In genomic region chr6:119572296-119572695, GRCm38 (mm10) we compare ENCODE assay signal across 14 mouse cellular contexts. TPM values are rescaled to one million over a fixed set of nuclear protein-coding genes. Genes with fewer than 3 reads are reported as not detected.
A peak's percentile ranks its signal among the peaks of the same experiment; 100 is the strongest.
DNase-seq lines count a peak whose midpoint lies in the region; ATAC-seq and TF ChIP-seq lines count a peak whose summit lies in the region.
"Had no signal": no experiment of that assay in that cellular context is flagged by ENCODE, and none has a peak within 500 bp of the region (broad histone marks: within the 10 kb centered on the region; RNA-seq: fewer than 3 reads in every experiment).

No protein-coding gene starts in this region.

- 51% methylated on average over 7 of the region's 7 CpGs for WGBS in lung, postnatal 0 days
- 55% methylated on average over 7 of the region's 7 CpGs for WGBS in heart, embryonic 11.5 days (ENCODE audit: insufficient replicate concordance)
- WGBS in stomach, postnatal 0 days: 59% methylated on average over 7 of the region's 7 CpGs
- WGBS in liver, postnatal 0 days (ENCODE audit: insufficient replicate concordance): 77% methylated on average over 7 of the region's 7 CpGs

- H3K4me2 ChIP-seq in lung, postnatal 0 days (replicated peaks; ENCODE audit: low read depth, low read length): no peak overlapping the region
- no peak overlapping the region for H3K4me2 ChIP-seq in heart, embryonic 11.5 days
- no peak overlapping the region for H3K4me2 ChIP-seq in stomach, postnatal 0 days (replicated peaks; ENCODE audit: low read depth)
- H3K4me2 ChIP-seq in liver, postnatal 0 days (ENCODE audit: low read depth, low read length): no peak overlapping the region
- H3K4me2 ChIP-seq: embryonic facial prominence, embryonic 15.5 days; stomach, embryonic 15.5 days had no signal

- H3K27ac ChIP-seq in lung, postnatal 0 days (ENCODE audit: low read length): no peak overlapping the region
- H3K27ac ChIP-seq in heart, embryonic 11.5 days (ENCODE audit: low read depth, low read length): no peak overlapping the region
- no peak overlapping the region for H3K27ac ChIP-seq in stomach, postnatal 0 days (replicated peaks)
- H3K27ac ChIP-seq in liver, postnatal 0 days (ENCODE audit: low read depth): no peak overlapping the region
- H3K27ac ChIP-seq: embryonic facial prominence, embryonic 15.5 days; hindbrain, embryonic 10.5 days; left cerebral cortex, adult 2 months; stomach, embryonic 15.5 days had no signal

- H3K9me3 ChIP-seq in lung, postnatal 0 days (ENCODE audit: low read length): no peaks in the 10 kb centered on the region
- no peaks in the 10 kb centered on the region for H3K9me3 ChIP-seq in heart, embryonic 11.5 days (replicated peaks; ENCODE audit: control insufficient read depth, low read length)
- H3K9me3 ChIP-seq in stomach, postnatal 0 days (ENCODE audit: control insufficient read depth, low read length): no peaks in the 10 kb centered on the region
- no peaks in the 10 kb centered on the region for H3K9me3 ChIP-seq in liver, postnatal 0 days (ENCODE audit: low read length)
- H3K9me3 ChIP-seq: embryonic facial prominence, embryonic 15.5 days; hindbrain, embryonic 10.5 days; stomach, embryonic 15.5 days had no signal

- TF ChIP-seq CTCF in lung, postnatal 0 days (IDR thresholded peaks at IDR 0.05): no peak
- TF ChIP-seq CTCF in stomach, postnatal 0 days (IDR thresholded peaks at IDR 0.05; ENCODE audit: low read depth): no peak
- TF ChIP-seq CTCF in liver, postnatal 0 days (IDR thresholded peaks at IDR 0.05; ENCODE audit: low read depth): no peak

- H3K27me3 ChIP-seq in lung, postnatal 0 days (replicated peaks; ENCODE audit: insufficient read depth, low read length): no peaks in the 10 kb centered on the region
- H3K27me3 ChIP-seq in heart, embryonic 11.5 days (ENCODE audit: control insufficient read depth, insufficient read depth, low read length): no peaks in the 10 kb centered on the region
- no peaks in the 10 kb centered on the region for H3K27me3 ChIP-seq in stomach, postnatal 0 days (ENCODE audit: control insufficient read depth, insufficient read depth, low read length)
- no peaks in the 10 kb centered on the region for H3K27me3 ChIP-seq in liver, postnatal 0 days (ENCODE audit: insufficient read depth, low read length)
- H3K27me3 ChIP-seq: embryonic facial prominence, embryonic 15.5 days; stomach, embryonic 15.5 days had no signal

- H3K4me3 ChIP-seq in lung, postnatal 0 days (ENCODE audit: low read depth, low read length): no peak overlapping the region
- no peak overlapping the region for H3K4me3 ChIP-seq in heart, embryonic 11.5 days (ENCODE audit: low read depth, low read length)
- no peak overlapping the region for H3K4me3 ChIP-seq in stomach, postnatal 0 days (ENCODE audit: low read depth, low read length)
- no peak overlapping the region for H3K4me3 ChIP-seq in liver, postnatal 0 days (ENCODE audit: low read depth, low read length)
- H3K4me3 ChIP-seq: embryonic facial prominence, embryonic 15.5 days; hindbrain, embryonic 10.5 days; left cerebral cortex, adult 2 months; stomach, embryonic 15.5 days had no signal

- H3K4me1 ChIP-seq in lung, postnatal 0 days (ENCODE audit: insufficient read depth, low read depth, low read length): no peaks in the 10 kb centered on the region
- H3K4me1 ChIP-seq in heart, embryonic 11.5 days (ENCODE audit: control insufficient read depth, insufficient read depth, low read length): peaks cover 6% of the 10 kb centered on the region; the same call in 1 of the 2 replicates
- H3K4me1 ChIP-seq in stomach, postnatal 0 days (replicated peaks; ENCODE audit: control insufficient read depth, insufficient read depth): no peaks in the 10 kb centered on the region
- no peaks in the 10 kb centered on the region for H3K4me1 ChIP-seq in liver, postnatal 0 days (ENCODE audit: insufficient read depth)
- H3K4me1 ChIP-seq: embryonic facial prominence, embryonic 15.5 days; hindbrain, embryonic 10.5 days had no signal

- H3K9ac ChIP-seq in lung, postnatal 0 days (replicated peaks; ENCODE audit: low read depth): no peak overlapping the region
- no peak overlapping the region for H3K9ac ChIP-seq in heart, embryonic 11.5 days (ENCODE audit: low read depth, low read length)
- H3K9ac ChIP-seq in stomach, postnatal 0 days (ENCODE audit: low read length): no peak overlapping the region
- H3K9ac ChIP-seq in liver, postnatal 0 days (replicated peaks): no peak overlapping the region
- H3K9ac ChIP-seq: embryonic facial prominence, embryonic 15.5 days; forebrain, postnatal 0 days; stomach, embryonic 15.5 days had no signal

- TF ChIP-seq EP300 in lung, postnatal 0 days (IDR thresholded peaks at IDR 0.05): no peak
- TF ChIP-seq EP300 in stomach, postnatal 0 days (optimal IDR thresholded peaks at IDR 0.05): no peak
- TF ChIP-seq EP300 in liver, postnatal 0 days (IDR thresholded peaks at IDR 0.05; ENCODE audit: low read depth): no peak

- DNase-seq in lung, postnatal 0 days (ENCODE audit: low spot score): no peak
- DNase-seq in lung, postnatal 25 days (ENCODE audit: low spot score): no peak
- DNase-seq in cerebellum, postnatal 10 days: peak; percentile 87
- DNase-seq in stomach, postnatal 0 days (ENCODE audit: low spot score): no peak
- DNase-seq in natural killer cell, adult 2 months (ENCODE audit: low spot score in 2 of 2): no peak
- DNase-seq in liver, postnatal 0 days: no peak
- DNase-seq: adrenal gland, postnatal 10 days; forebrain, postnatal 0 days; liver had no signal

- H3K36me3 ChIP-seq in lung, postnatal 0 days (ENCODE audit: insufficient read depth, low read length): 0 out of 2 replicates have a peak, but pooled peaks cover 9% of the 10 kb centered on the region
- peaks cover 9% of the 10 kb centered on the region for H3K36me3 ChIP-seq in heart, embryonic 11.5 days (ENCODE audit: control insufficient read depth, insufficient read depth, low read length)
- no peaks in the 10 kb centered on the region; the same call in 1 of the 2 replicates for H3K36me3 ChIP-seq in stomach, postnatal 0 days (ENCODE audit: control insufficient read depth, insufficient read depth, low read length)
- H3K36me3 ChIP-seq in liver, postnatal 0 days (replicated peaks; ENCODE audit: insufficient read depth, low read length): no peaks in the 10 kb centered on the region; the same call in 1 of the 2 replicates
- H3K36me3 ChIP-seq: stomach, embryonic 15.5 days had no signal

- ATAC-seq in lung, postnatal 0 days: peak; percentile 26; the same call in 1 of the 2 replicates
- peak; percentile 36; the same call in 1 of the 2 replicates for ATAC-seq in heart, embryonic 11.5 days (replicated peaks; ENCODE audit: insufficient number of reproducible peaks, low FRiP score, low TSS enrichment)
- peak; percentile 25; the same call in 1 of the 2 replicates for ATAC-seq in stomach, postnatal 0 days (ENCODE audit: low FRiP score, low TSS enrichment)
- no peak for ATAC-seq in liver, postnatal 0 days
- ATAC-seq: forebrain, postnatal 0 days had no signal

RNA-seq across cellular contexts. Expression of gene Wnt5b, which starts 28.1 kb away (rescaled TPM):
- polyA plus RNA-seq in lung, postnatal 0 days (2015; fragmentation: Nextera tagmentation; extraction: Ambion mirVana): 4.8 and 6.6 TPM in 2 replicates
- polyA plus RNA-seq in heart, embryonic 11.5 days (2014; fragmentation: Nextera tagmentation; extraction: Ambion mirVana): 6.8 and 7.3 TPM in 2 replicates
- 4.5 and 5.2 TPM in 2 replicates for polyA plus RNA-seq in stomach, postnatal 0 days (2015; fragmentation: Nextera tagmentation; extraction: Ambion mirVana)
- 0.31 and 0.36 TPM in 2 replicates for polyA plus RNA-seq in liver, postnatal 0 days (2015; fragmentation: Nextera tagmentation; extraction: Ambion mirVana)

Comparison
In these comparisons a context has a peak if more than half of its experiments do, and no peak if none do; other contexts are left out.
1. DNase-seq: peak in cerebellum, postnatal 10 days (2 of 2); none in lung, postnatal 0 days (single experiment), lung, postnatal 25 days (single experiment), stomach, postnatal 0 days (single experiment), natural killer cell, adult 2 months (0 of 2) and liver, postnatal 0 days (single experiment).